Mouse (Mus musculus) v-Abl transformed pro-B cells (cell line): ENCODE data around the gene Shroom3.

Source experiments
- in situ Hi-C, 2 experiments: fragments of 400-800 bp; cut with MboI; formaldehyde crosslinking; loops; one replicate each; pipeline ENCODE4 v1.15.1; 2025; ENCODE audit not compliant: unreplicated experiment in 2 of 2

The Shroom3 gene

DNA sequence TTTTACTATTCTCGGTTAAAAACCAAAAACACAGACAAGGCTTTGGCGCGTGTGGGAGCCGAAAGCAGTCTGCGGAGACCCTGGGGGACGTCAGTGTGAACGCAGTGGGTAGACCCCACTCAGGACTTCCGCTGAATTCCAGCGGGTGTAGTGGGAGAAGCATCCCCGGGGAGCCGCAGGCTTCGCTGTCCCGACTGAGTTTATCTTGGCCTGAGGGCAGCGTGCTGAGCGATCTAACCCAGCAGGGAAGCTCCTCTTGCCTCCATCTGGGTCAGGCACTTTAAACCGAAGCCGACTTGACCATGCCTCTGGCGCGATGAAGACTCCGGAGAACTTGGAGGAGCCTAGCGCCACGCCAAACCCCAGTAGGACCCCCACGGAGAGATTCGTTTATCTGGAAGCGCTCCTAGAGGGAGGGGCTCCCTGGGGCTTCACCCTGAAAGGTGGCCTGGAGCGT is at the start of gene Shroom3:
Shroom3 (plus strand) TSS at position 85 of the 457 bp plus-strand sequence.
- in situ Hi-C loops: loop anchor here in 1 of 2 experiments (25.0 kb wide), 1 partner anchor 654 kb away; no protein-coding TSS in a partner anchor

- in situ Hi-C loops: no loop called here
Measured at GRCm38 (mm10) chr5:92633526-92633925, 49.7 kb upstream of the Shroom3 start.

DNA sequence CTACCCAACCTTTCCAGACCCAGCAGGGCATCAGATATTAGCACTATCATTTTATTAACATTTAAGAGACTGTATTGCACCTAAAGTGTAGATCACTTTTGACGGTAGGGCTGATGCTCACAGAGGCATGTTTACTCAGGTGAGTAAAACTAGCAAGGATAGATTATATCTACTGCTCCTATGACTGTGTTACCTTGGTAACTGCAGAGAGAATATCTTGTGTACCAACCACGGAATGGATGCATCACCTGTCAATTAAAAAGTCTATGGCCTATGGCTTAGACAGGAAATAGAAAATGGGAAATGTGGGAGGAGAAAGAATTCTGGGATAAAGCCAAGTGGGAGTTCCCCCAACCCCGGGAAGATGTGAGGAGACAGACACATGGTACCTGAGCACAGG is 48.3 kb upstream of the Shroom3 start:
- in situ Hi-C loops: no loop called here

GRCm38 (mm10) chr5:92635891-92636290 is 47.3 kb upstream of the Shroom3 start:
- in situ Hi-C loops: no loop called here

DNA sequence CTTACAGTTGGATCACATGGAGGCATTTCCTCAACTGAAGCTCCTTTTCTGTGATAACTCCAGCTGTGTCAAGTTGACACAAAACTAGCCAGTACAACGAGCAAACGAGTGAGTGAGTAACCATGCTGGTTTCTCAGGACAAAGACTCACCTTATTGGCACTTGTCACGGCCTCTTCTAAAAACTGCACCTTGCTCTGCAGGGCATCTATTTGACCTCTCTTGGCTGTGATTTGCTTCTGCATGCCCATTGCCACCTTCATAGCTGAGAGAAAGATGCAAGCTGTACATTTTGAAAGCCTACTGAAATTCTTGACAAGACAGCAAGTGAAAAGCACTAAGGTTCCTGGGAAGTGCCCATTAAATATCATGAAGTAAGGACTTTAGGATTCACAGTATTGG is 42.4 kb upstream of the Shroom3 start:
- in situ Hi-C loops: no loop called here

- in situ Hi-C loops: loop anchor here (5.0 to 25.0 kb wide), 4 partner anchors 191 to 506 kb away; no protein-coding TSS in a partner anchor
Measured at GRCm38 (mm10) chr5:92656256-92656655, 27.0 kb upstream of the Shroom3 start.

- in situ Hi-C loops: loop anchor here (10.0 to 25.0 kb wide), 2 partner anchors 280 to 498 kb away; no protein-coding TSS in a partner anchor
Measured at GRCm38 (mm10) chr5:92664321-92664720, 18.9 kb upstream of the Shroom3 start.

DNA sequence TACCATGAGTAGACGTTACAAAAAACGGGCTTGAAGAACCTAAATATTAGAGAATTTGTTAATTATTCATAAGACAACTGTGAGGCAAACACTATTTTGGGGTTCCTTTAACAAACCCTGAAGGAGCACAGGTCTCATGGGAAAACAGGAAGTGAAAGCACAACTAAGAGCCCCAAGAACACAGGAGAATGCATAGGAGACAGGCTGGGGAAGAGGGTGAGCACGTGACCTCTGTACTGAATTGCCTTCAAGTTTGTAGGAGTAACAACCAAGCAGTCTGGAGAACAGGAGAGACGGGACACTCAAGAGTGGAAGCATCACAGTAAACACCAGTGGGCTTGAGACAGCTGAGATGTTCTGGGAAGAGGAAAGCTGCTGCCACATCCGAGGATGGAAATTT is 16.4 kb upstream of the Shroom3 start:
- in situ Hi-C loops: loop anchor here (10.0 to 25.0 kb wide), 2 partner anchors 282 to 495 kb away; no protein-coding TSS in a partner anchor

DNA sequence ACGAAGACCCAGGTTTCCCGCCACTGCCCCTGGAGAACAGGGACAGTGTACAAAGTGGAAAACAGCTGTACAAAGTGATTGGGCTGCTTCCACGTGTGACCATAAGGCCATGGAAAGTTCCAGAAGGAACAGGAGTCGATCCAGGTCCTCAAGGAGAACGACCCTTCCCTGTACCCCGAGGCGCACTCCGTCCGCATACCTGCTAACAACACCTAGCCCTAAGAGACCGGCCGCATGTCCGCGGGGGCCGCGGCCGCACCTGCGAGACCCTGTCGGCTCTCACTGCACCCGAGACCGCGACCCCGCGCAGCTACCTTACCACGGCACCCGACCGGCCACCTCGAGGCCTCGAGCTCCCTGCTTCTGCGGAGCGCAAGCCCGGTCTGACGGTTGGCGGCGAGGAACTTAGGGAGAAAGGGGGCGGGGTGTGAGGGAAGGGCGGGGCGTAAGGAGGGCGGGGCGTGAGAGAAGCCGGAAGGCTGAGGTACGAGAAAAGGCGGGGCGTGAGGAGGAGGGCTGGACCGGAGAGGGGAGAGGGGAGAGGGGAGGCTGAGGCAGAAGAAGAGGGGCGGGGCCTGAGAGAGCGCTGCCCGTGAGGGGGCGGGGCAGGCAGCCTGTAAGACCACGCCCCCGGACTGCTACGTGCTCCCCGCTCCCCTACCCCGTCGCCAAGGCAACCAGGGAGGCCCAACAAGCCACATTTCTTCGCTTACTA is 8.2 kb upstream of the Shroom3 start, which contains the start of gene Ccdc158:
Ccdc158 (minus strand) TSS at position 413 of the 715 bp plus-strand sequence.
- in situ Hi-C loops: loop anchor here (5.0 to 25.0 kb wide), 4 partner anchors 487 to 662 kb away; no protein-coding TSS in a partner anchor

DNA sequence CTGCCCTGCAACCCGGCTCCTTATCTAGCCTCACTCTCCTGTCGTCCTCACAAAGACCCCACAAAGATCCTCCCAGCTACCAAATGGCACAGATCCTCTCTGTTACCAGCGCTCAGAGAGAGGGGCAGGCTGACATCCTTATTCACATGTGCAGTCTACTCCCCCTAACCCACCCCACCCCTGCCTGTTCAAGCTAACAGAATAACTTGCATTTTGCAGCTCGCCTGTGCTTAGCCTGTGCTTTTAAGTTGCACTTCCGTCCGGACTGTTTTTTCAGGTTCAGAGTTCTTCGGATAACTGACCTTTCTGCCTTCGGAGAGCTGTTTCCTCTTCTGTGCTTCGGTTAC is 7.7 kb upstream of the Shroom3 start:
- in situ Hi-C loops: loop anchor here (5.0 to 25.0 kb wide), 3 partner anchors 487 to 662 kb away; no protein-coding TSS in a partner anchor

GRCm38 (mm10) chr5:92679441-92679840 is 3.8 kb upstream of the Shroom3 start:
- in situ Hi-C loops: loop anchor here (5.0 to 25.0 kb wide), 3 partner anchors 483 to 658 kb away; no protein-coding TSS in a partner anchor

DNA sequence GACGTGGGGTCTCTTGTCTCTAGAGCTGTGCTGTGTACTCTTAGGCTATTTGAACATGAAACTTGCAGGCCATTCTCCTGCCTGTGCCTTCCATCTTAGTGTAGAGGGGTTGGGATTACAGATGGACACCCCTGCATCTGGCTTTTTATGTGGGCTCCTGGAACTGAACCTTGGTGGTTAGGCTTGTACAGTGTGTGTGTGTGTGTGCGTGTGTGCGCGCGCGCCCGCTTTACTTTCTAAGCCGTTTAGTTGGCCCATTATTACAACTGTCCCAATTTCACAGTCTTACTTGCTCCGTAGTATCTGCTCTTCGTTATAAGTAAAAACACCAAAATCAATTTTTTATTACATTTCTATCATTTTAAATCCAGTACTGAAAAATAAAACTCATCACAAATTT is 1.4 kb upstream of the Shroom3 start:
- in situ Hi-C loops: loop anchor here in 1 of 2 experiments (25.0 kb wide), 1 partner anchor 655 kb away; no protein-coding TSS in a partner anchor

DNA sequence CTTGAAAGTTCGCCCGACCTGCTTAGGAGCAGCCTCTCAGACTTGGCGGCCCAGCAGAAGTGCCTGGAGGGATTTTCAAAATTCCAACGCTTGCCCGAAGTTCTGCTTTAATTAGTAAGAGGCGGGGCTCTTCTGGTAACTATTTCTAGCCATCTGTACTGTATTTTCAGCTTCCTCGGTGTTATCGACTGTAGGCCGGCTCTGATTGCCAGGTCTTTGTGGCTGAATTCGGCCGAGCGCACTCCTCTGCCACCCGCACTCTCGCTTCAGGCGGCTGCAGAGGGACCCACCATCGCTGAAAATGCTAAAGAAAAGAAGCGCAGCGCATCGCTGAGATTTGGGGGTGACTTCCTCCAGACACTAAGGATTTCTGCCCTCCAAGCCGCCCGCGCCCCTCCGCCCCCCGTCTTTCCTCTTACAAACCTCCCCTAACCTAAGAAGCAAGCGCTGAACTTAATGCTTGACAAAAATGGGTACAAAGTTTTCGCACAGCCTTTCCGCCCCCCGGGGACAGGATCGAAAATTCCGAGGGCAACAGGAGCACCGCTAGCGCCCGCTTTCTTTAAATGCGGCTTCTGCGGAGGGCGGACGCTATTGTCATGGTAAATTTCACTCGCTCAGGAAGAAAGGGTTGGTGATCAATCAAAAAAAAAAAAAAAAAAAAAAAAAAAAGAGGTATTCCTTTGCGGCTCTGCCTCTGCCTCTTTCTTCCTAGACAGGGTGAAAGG is 450 bp upstream of the Shroom3 start:
- in situ Hi-C loops: loop anchor here in 1 of 2 experiments (25.0 kb wide), 1 partner anchor 655 kb away; no protein-coding TSS in a partner anchor

- in situ Hi-C loops: loop anchor here in 1 of 2 experiments (25.0 kb wide), 1 partner anchor 653 kb away; no protein-coding TSS in a partner anchor
Measured at GRCm38 (mm10) chr5:92683871-92684475, 738 bp downstream of the Shroom3 start.

GRCm38 (mm10) chr5:92684715-92685460 is 1.7 kb downstream of the Shroom3 start:
- in situ Hi-C loops: loop anchor here in 1 of 2 experiments (25.0 kb wide), 1 partner anchor 652 kb away; no protein-coding TSS in a partner anchor

GRCm38 (mm10) chr5:92688124-92688523 is 4.9 kb downstream of the Shroom3 start:
- in situ Hi-C loops: loop anchor here in 1 of 2 experiments (25.0 kb wide), 1 partner anchor 649 kb away; no protein-coding TSS in a partner anchor

- in situ Hi-C loops: loop anchor here in 1 of 2 experiments (25.0 kb wide), 1 partner anchor 649 kb away; no protein-coding TSS in a partner anchor
Measured at GRCm38 (mm10) chr5:92688569-92688968, 5.3 kb downstream of the Shroom3 start.

DNA sequence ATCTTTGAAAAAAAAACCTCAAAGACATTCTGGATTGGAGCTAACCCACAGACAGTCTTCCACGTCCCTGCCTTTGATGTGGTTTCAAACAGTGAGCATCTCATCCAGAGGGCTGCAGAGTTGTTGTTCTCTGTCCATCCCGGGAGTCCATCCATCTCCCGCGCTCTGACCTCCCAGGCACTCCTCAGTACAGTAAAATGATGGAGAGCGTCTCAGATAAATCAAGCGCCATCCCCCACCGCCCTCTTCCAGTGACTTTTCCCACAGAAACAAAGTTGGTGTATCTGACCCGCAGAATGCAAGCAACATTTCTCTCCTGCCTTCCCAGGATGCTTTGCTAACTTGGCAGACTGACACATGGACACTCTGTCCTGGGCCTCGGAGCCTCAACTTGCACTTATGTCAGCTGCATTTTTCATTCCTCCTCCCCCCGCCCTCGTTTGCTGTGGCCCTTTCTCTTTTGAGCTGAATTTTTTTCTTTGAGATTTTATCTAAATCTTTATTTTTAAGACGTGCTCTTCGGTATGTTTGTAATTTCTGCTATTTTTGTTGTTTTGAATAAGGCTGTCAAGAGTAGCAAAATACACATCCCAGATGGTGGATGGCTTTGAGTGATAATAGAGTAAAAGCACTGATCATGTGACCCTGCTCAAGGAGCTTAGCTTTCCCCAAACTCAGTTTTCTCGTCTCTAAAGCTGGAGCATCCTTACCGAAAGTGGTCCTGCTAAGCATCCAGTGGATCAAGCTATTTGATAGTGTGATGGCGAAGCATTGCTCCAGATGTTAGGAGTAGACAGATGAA is 9.2 kb downstream of the Shroom3 start:
- in situ Hi-C loops: loop anchor here in 1 of 2 experiments (25.0 kb wide), 1 partner anchor 645 kb away; no protein-coding TSS in a partner anchor

DNA sequence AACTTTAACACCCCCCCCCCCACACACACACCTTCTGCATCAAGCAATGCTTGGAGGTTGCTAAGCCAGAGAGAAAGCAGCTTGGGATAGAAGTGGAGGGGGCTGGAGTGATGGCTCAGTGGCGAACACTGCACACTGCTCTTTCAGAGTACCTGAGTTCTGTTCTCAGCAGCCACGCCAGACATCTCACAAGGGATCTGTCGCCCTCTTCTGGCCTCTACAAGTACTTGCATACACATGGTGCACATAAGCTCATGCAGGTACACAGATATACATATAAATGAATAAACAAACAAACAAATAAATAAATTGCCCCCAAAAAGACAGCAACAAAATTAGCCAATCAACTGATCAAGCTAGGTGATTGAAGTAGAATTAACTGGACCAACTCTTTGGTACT is 10.5 kb downstream of the Shroom3 start:
- in situ Hi-C loops: loop anchor here in 1 of 2 experiments (25.0 kb wide), 1 partner anchor 644 kb away; no protein-coding TSS in a partner anchor
